Mouse (Mus musculus): ENCODE data around the gene Tomm7.
"Not testable (repeated sequence)": the region's sequence is repeated elsewhere in the genome, so short reads cannot be mapped to it uniquely, and the experiment has no call there.

Gene Tomm7

GRCm38 (mm10) chr5:23843674-23844530 is at the start of gene Tomm7:
Gene Tomm7 (minus strand): TSS chr5:23844161.
- DNase-seq (ENCODE audit: low spot score) = peak; percentile 98

- DNase-seq (ENCODE audit: low spot score) = no peak
Measured at GRCm38 (mm10) chr5:23893156-23893863, 49.3 kb upstream of the Tomm7 start.

GRCm38 (mm10) chr5:23890734-23891133 is 46.8 kb upstream of the Tomm7 start:
- DNase-seq (ENCODE audit: low spot score) = peak; percentile 60

GRCm38 (mm10) chr5:23889461-23889860 is 45.5 kb upstream of the Tomm7 start:
- DNase-seq (ENCODE audit: low spot score) = no peak

GRCm38 (mm10) chr5:23887111-23887510 is 43.1 kb upstream of the Tomm7 start:
- DNase-seq (ENCODE audit: low spot score) = no peak

- DNase-seq (ENCODE audit: low spot score) = no peak
Measured at GRCm38 (mm10) chr5:23874457-23874856, 30.5 kb upstream of the Tomm7 start.

GRCm38 (mm10) chr5:23872586-23872985 is 28.6 kb upstream of the Tomm7 start:
- DNase-seq (ENCODE audit: low spot score) = no peak

- DNase-seq (ENCODE audit: low spot score) = not testable (repeated sequence)
Measured at GRCm38 (mm10) chr5:23871323-23871722, 27.4 kb upstream of the Tomm7 start.

- no peak for DNase-seq (ENCODE audit: low spot score)
Measured at GRCm38 (mm10) chr5:23865941-23866340, 22.0 kb upstream of the Tomm7 start.

GRCm38 (mm10) chr5:23864054-23864965 is 20.3 kb upstream of the Tomm7 start:
- no peak for DNase-seq (ENCODE audit: low spot score)

GRCm38 (mm10) chr5:23863166-23864053 is 19.4 kb upstream of the Tomm7 start:
- DNase-seq (ENCODE audit: low spot score) = no peak

GRCm38 (mm10) chr5:23862291-23862690 is 18.3 kb upstream of the Tomm7 start:
- DNase-seq (ENCODE audit: low spot score) = peak; percentile 88

GRCm38 (mm10) chr5:23861721-23862120 is 17.8 kb upstream of the Tomm7 start:
- no peak for DNase-seq (ENCODE audit: low spot score)

- DNase-seq (ENCODE audit: low spot score) = no peak
Measured at GRCm38 (mm10) chr5:23859896-23860295, 15.9 kb upstream of the Tomm7 start.

- no peak for DNase-seq (ENCODE audit: low spot score)
Measured at GRCm38 (mm10) chr5:23859087-23859718, 15.2 kb upstream of the Tomm7 start.

GRCm38 (mm10) chr5:23858643-23859042 is 14.7 kb upstream of the Tomm7 start:
- peak; percentile 30 for DNase-seq (ENCODE audit: low spot score)

GRCm38 (mm10) chr5:23858001-23858400 is 14.0 kb upstream of the Tomm7 start:
- no peak for DNase-seq (ENCODE audit: low spot score)

- DNase-seq (ENCODE audit: low spot score) = no peak
Measured at GRCm38 (mm10) chr5:23857189-23857588, 13.2 kb upstream of the Tomm7 start.

- DNase-seq (ENCODE audit: low spot score) = no peak
Measured at GRCm38 (mm10) chr5:23856164-23856563, 12.2 kb upstream of the Tomm7 start.

- DNase-seq (ENCODE audit: low spot score) = no peak
Measured at GRCm38 (mm10) chr5:23855484-23855883, 11.5 kb upstream of the Tomm7 start.

GRCm38 (mm10) chr5:23852916-23853315 is 9.0 kb upstream of the Tomm7 start:
- DNase-seq (ENCODE audit: low spot score) = not testable (repeated sequence)
